Mouse (Mus musculus) intestine, postnatal 0 days (tissue): ENCODE measurements around the gene Nicn1. TPM values are rescaled to one million over a fixed set of nuclear protein-coding genes. Genes with fewer than 3 reads are reported as not detected.
"Not testable (repeated sequence)": the region's sequence is repeated elsewhere in the genome, so short reads cannot be mapped to it uniquely, and the experiment has no call there.

Experiments used
- ATAC-seq: fragments of 200-750 bp; cut with Nextera tagmentation; 2 replicates; pipeline ENCODE4 v1.8.0; 2017; ENCODE audit warnings: mild to moderate bottlenecking, moderate TSS enrichment, moderate library complexity
- H3K27ac ChIP-seq: fragments of 300-500 bp; sonication (generic); 2 replicates; pipeline ENCODE4 v1.5.1; 2014; ENCODE audit warnings: mild to moderate bottlenecking, low read depth, low read length, moderate library complexity
- H3K27me3 ChIP-seq: fragments of 300-500 bp; sonication (generic); replicated peaks from 2 replicates; pipeline ENCODE4 v1.6.1; 2014; ENCODE audit warnings: low read length, mixed read lengths; ENCODE audit not compliant: control insufficient read depth, insufficient read depth
- H3K36me3 ChIP-seq: fragments of 300-500 bp; sonication (generic); 2 replicates; pipeline ENCODE4 v1.6.1; 2014; ENCODE audit warnings: mild to moderate bottlenecking, moderate library complexity; ENCODE audit not compliant: control insufficient read depth, insufficient read depth
- H3K4me1 ChIP-seq: fragments of 300-500 bp; sonication (generic); replicated peaks from 2 replicates; pipeline ENCODE4 v1.6.1; 2014; ENCODE audit warnings: antibody characterized with exemption, low read length, mixed read lengths; ENCODE audit not compliant: control insufficient read depth, insufficient read depth
- H3K4me2 ChIP-seq: fragments of 300-500 bp; sonication (generic); replicated peaks from 2 replicates; pipeline ENCODE4 v1.6.1; 2014; ENCODE audit warnings: low read depth, mild to moderate bottlenecking, moderate library complexity
- H3K4me3 ChIP-seq: fragments of 300-500 bp; sonication (generic); 2 replicates; pipeline ENCODE4 v1.5.1; 2014; ENCODE audit warnings: low read depth, low read length
- H3K9ac ChIP-seq: fragments of 300-500 bp; sonication (generic); 2 replicates; pipeline ENCODE4 v1.6.1; 2014; ENCODE audit warnings: mild to moderate bottlenecking, low read depth, low read length
- H3K9me3 ChIP-seq: fragments of 300-500 bp; sonication (generic); 2 replicates; pipeline ENCODE4 v1.6.1; 2016; ENCODE audit warnings: mixed run types; ENCODE audit not compliant: control insufficient read depth
- CTCF ChIP-seq: sonication (generic); IDR thresholded peaks from 2 replicates; pipeline ENCODE4 v1.5.1; 2016; ENCODE audit warnings: low read depth, mild to moderate bottlenecking, control low read depth, antibody characterized with exemption, moderate library complexity
- WGBS: fragments of 180-500 bp; shearing (Covaris S2); extraction: QIAGEN DNeasy Blood & Tissue Kit; methylation state at CpG from one replicate; pipeline ENCODE4 v1.1.7; 2014; 5-methylcytosine and 5-hydroxymethylcytosine counted together
- polyA plus RNA-seq: library from polyadenylated mRNA; unstranded; fragments of >200 nt; fragmentation: Nextera tagmentation; extraction: Ambion mirVana; gene quantifications from 2 replicates; pipeline ENCODE4 v1.2.1, GENCODE M21; 2015

The Nicn1 gene
- polyA plus RNA-seq, 1 experiment from 2014 or later, result 15.6 TPM

- Histone ChIP-seq H3K9ac (no peak overlapping the region), H3K4me1 (peaks cover 16% of the 10 kb centered on the region; the same call in 1 of the 2 replicates), H3K27ac (no peak overlapping the region), H3K36me3 (no peaks in the 10 kb centered on the region), H3K4me3 (no peak overlapping the region), H3K9me3 (no peaks in the 10 kb centered on the region), H3K4me2 (no peak overlapping the region), H3K27me3 (no peaks in the 10 kb centered on the region)
- 72% methylated on average over 10 of the region's 10 CpGs for WGBS
- TF ChIP-seq CTCF, result no peak; the same call in 1 of the 2 replicates
- no peak for ATAC-seq
Observed at GRCm38 (mm10) chr9:108266261-108266935, 23.8 kb upstream of the Nicn1 start.

GRCm38 (mm10) chr9:108267691-108268090 is 22.5 kb upstream of the Nicn1 start:
- Histone ChIP-seq H3K9me3 (no peaks in the 10 kb centered on the region), H3K4me1 (peaks cover 13% of the 10 kb centered on the region; the same call in 1 of the 2 replicates), H3K4me2 (no peak overlapping the region), H3K27ac (no peak overlapping the region), H3K4me3 (no peak overlapping the region), H3K36me3 (no peaks in the 10 kb centered on the region), H3K9ac (no peak overlapping the region), H3K27me3 (no peaks in the 10 kb centered on the region)
- no peak for TF ChIP-seq CTCF
- 61% methylated on average over 7 of the region's 7 CpGs for WGBS
- no peak for ATAC-seq

- H3K9ac ChIP-seq, H3K4me3 ChIP-seq, H3K27me3 ChIP-seq, H3K9me3 ChIP-seq, H3K4me2 ChIP-seq, ATAC-seq, H3K27ac ChIP-seq, H3K36me3 ChIP-seq: not testable (repeated sequence)
- peaks cover 13% of the 10 kb centered on the region; the same call in 1 of the 2 replicates for H3K4me1 ChIP-seq
- WGBS, result 49% methylated on average over 6 of the region's 7 CpGs
Observed at GRCm38 (mm10) chr9:108268701-108269100, 21.5 kb upstream of the Nicn1 start.

GRCm38 (mm10) chr9:108271941-108272340 is 18.3 kb upstream of the Nicn1 start:
- no peak overlapping the region for H3K27ac ChIP-seq
- no peak overlapping the region for H3K9ac ChIP-seq
- H3K27me3 ChIP-seq, result no peaks in the 10 kb centered on the region
- H3K4me2 ChIP-seq, result no peak overlapping the region
- TF ChIP-seq CTCF, result no peak
- no peaks in the 10 kb centered on the region for H3K9me3 ChIP-seq
- H3K4me1 ChIP-seq, result peaks cover 5% of the 10 kb centered on the region; the same call in 1 of the 2 replicates
- no peak overlapping the region for H3K4me3 ChIP-seq
- H3K36me3 ChIP-seq, result no peaks in the 10 kb centered on the region
- ATAC-seq, result no peak
- WGBS, result 14% methylated on average over 2 of the region's 2 CpGs

GRCm38 (mm10) chr9:108272691-108273090 is 17.5 kb upstream of the Nicn1 start:
- Histone ChIP-seq H3K27me3 (no peaks in the 10 kb centered on the region), H3K9me3 (no peaks in the 10 kb centered on the region), H3K4me3 (no peak overlapping the region), H3K27ac (no peak overlapping the region), H3K9ac (no peak overlapping the region), H3K4me2 (no peak overlapping the region), H3K4me1 (peaks cover 5% of the 10 kb centered on the region; the same call in 1 of the 2 replicates), H3K36me3 (no peaks in the 10 kb centered on the region)
- no peak for TF ChIP-seq CTCF
- 52% methylated on average over 5 of the region's 5 CpGs for WGBS
- ATAC-seq, result no peak

- H3K36me3 ChIP-seq, result no peaks in the 10 kb centered on the region
- no peak for ATAC-seq
- no peak overlapping the region for H3K9ac ChIP-seq
- H3K4me2 ChIP-seq, result no peak overlapping the region
- no peak overlapping the region for H3K27ac ChIP-seq
- H3K4me3 ChIP-seq, result no peak overlapping the region
- H3K4me1 ChIP-seq, result peaks cover 5% of the 10 kb centered on the region; the same call in 1 of the 2 replicates
- TF ChIP-seq CTCF, result no peak
- 86% methylated on average over 4 of the region's 4 CpGs for WGBS
- H3K27me3 ChIP-seq, result no peaks in the 10 kb centered on the region
- no peaks in the 10 kb centered on the region for H3K9me3 ChIP-seq
Observed at GRCm38 (mm10) chr9:108273485-108273884, 16.7 kb upstream of the Nicn1 start.
